Mouse (Mus musculus) intestine, embryonic 14.5 days (tissue): ENCODE results near the gene Ddi2. TPM values are rescaled to one million over a fixed set of nuclear protein-coding genes. Genes with fewer than 3 reads are reported as not detected.
"Not testable (repeated sequence)": the region's sequence is repeated elsewhere in the genome, so short reads cannot be mapped to it uniquely, and the experiment has no call there.

Experiments used
- ATAC-seq: fragments of 200-750 bp; cut with Nextera tagmentation; replicated peaks from 2 replicates; pipeline ENCODE4 v1.8.0; 2017; ENCODE audit warnings: low read depth, moderate number of reproducible peaks, moderate TSS enrichment, moderate library complexity; ENCODE audit not compliant: low FRiP score, low TSS enrichment
- DNase-seq: peaks from one replicate; pipeline ENCODE4 v3.0.0-alpha.2; 2018; ENCODE audit warnings: low spot score
- H3K27ac ChIP-seq: fragments of 300-500 bp; sonication (generic); 2 replicates; pipeline ENCODE4 v1.5.1; 2014; ENCODE audit warnings: low read depth, mild to moderate bottlenecking, control low read depth
- H3K27me3 ChIP-seq: fragments of 300-500 bp; sonication (generic); replicated peaks from 2 replicates; pipeline ENCODE4 v1.6.1; 2014; ENCODE audit warnings: low read length, control low read depth; ENCODE audit not compliant: control insufficient read depth, insufficient read depth
- H3K36me3 ChIP-seq: fragments of 300-500 bp; sonication (generic); 2 replicates; pipeline ENCODE4 v1.6.1; 2014; ENCODE audit warnings: low read length, control low read depth; ENCODE audit not compliant: control insufficient read depth, insufficient read depth
- H3K4me1 ChIP-seq: fragments of 300-500 bp; sonication (generic); replicated peaks from 2 replicates; pipeline ENCODE4 v1.6.1; 2014; ENCODE audit warnings: low read length, control low read depth, mixed read lengths; ENCODE audit not compliant: control insufficient read depth, insufficient read depth
- H3K4me2 ChIP-seq: fragments of 300-500 bp; sonication (generic); 2 replicates; pipeline ENCODE4 v1.6.1; 2014; ENCODE audit warnings: low read length
- H3K4me3 ChIP-seq: fragments of 300-500 bp; sonication (generic); 2 replicates; pipeline ENCODE4 v1.5.1; 2014; ENCODE audit warnings: low read depth, low read length, control low read depth, mixed read lengths
- H3K9ac ChIP-seq: fragments of 300-500 bp; sonication (generic); 2 replicates; pipeline ENCODE4 v1.6.1; 2014; ENCODE audit warnings: mild to moderate bottlenecking, low read length
- H3K9me3 ChIP-seq: fragments of 300-500 bp; sonication (generic); 2 replicates; pipeline ENCODE4 v1.6.1; 2016; ENCODE audit warnings: low read length, control low read depth; ENCODE audit not compliant: control insufficient read depth
- WGBS: fragments of 180-500 bp; shearing (Covaris S2); extraction: QIAGEN DNeasy Blood & Tissue Kit; methylation state at CpG from one replicate; pipeline ENCODE4 v1.1.7; 2014; 5-methylcytosine and 5-hydroxymethylcytosine counted together
- polyA plus RNA-seq: library from polyadenylated mRNA; unstranded; fragments of >200 nt; fragmentation: Nextera tagmentation; extraction: Ambion mirVana; gene quantifications from 2 replicates; pipeline ENCODE4 v1.2.1, GENCODE M21; 2014

The Ddi2 gene
- polyA plus RNA-seq: 19.5 and 20.0 TPM in 2 replicates

DNA sequence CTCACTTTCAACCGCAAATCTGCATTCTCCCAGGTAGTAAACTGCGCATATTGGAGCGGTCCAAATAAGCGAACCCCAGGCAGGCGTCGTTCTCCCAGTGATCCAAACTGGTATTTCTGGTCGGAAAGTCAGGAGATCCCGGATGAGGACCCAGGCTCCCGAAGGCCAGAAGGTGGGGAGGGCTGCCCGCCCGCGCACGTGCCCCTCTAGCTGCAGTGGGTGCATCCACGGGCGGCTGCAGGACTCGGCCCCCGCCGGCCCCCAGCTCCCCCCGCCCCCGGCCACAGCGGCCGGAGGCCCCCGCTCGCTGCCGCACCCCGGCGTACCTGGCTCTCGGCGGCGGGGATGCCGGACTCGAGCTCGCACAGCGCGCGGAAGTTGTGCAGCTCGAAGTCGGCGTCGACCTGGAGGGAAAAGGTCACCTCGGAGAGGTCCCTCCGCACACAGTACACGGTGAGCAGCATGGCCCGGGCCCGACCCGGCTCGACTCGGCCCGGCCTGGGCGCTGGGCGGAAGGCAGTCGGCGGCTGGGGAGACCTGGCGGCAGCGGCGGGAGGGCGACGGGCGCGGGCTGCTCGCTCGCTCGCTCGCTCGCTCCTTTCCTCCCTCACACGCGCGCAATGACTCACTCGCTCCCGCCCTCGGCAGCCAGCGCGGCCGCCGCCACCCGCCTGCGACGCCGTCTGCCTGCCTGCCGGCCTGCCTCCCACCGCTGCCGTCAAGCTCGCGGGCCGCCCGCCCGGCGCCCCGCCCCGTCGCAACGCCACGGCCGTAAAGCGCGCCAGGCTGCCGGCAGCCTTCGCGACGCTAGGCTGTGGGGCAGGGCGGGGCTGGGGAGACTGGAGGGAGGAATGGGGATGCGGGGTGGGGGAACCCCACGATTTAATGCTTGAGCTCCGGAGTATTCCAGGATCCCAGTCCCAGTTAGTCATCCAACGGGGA, at the start of gene Ddi2:
Ddi2 (minus strand) TSS at position 689 of the 942 bp plus-strand sequence.
- Histone ChIP-seq H3K27me3 (no peaks in the 10 kb centered on the region), H3K4me3 (peak within 1 kb of the TSS; percentile 74), H3K9me3 (no peaks in the 10 kb centered on the region), H3K27ac (peak within 1 kb of the TSS; percentile 93), H3K9ac (peak within 1 kb of the TSS; percentile 95), H3K36me3 (peaks cover 12% of the 10 kb centered on the region), H3K4me1 (peaks cover 25% of the 10 kb centered on the region), H3K4me2 (peak within 1 kb of the TSS; percentile 83)
- under 1% methylated on average over 82 of the region's 105 CpGs for WGBS
- DNase-seq: peak; percentile 86
- peak; percentile 87 for ATAC-seq

DNA sequence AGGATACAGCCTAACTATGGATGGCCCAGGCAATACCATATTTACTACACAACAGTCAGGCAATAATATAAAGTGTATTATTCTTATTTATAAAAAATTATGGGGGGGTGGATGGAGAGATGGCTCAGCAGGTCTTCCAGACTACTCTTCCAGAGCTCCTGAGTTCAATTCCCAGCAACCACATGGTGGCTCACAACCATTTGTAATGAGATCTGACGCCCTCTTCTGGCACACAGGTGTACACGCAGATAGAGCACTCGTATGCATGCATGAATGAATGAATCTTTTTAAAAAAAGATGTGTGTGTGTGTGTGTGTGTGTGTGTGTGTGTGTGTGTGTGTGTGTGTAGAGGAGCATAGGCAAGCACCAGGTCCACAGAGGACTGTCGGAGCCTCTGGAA, 49.8 kb upstream of the Ddi2 start:
- peaks cover 94% of the 10 kb centered on the region for H3K36me3 ChIP-seq
- H3K9ac ChIP-seq, H3K27ac ChIP-seq, DNase-seq, H3K27me3 ChIP-seq, H3K4me1 ChIP-seq, H3K4me2 ChIP-seq, ATAC-seq, H3K9me3 ChIP-seq, H3K4me3 ChIP-seq: not testable (repeated sequence)
- WGBS: 82% methylated on average over 4 of the region's 4 CpGs

DNA sequence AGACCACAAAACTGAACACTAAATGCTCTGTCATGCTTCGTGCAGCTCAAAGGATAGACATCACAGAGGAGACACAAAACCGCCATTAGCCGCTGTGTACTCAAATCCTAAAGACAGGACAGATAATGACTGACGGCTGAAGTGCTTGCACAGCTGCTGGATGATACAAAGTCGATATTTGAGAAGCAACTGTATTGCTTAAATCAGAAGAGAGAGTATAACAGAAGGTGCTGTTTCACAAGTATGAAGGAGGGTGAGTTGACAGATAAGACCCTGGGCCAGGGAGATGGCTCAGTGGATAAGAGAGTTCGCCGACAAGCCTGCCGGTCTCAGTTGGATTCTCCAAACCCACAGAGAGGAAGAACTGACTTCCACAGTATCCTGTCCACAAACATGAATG, 48.6 kb upstream of the Ddi2 start:
- no peaks in the 10 kb centered on the region for H3K27me3 ChIP-seq
- H3K9ac ChIP-seq: no peak overlapping the region
- no peaks in the 10 kb centered on the region for H3K9me3 ChIP-seq
- H3K4me3 ChIP-seq: no peak overlapping the region
- H3K4me2 ChIP-seq: no peak overlapping the region
- H3K36me3 ChIP-seq: peaks cover 96% of the 10 kb centered on the region
- DNase-seq: no peak
- WGBS: 93% methylated on average over 8 of the region's 8 CpGs
- H3K27ac ChIP-seq: no peak overlapping the region
- peaks cover 11% of the 10 kb centered on the region for H3K4me1 ChIP-seq
- no peak for ATAC-seq

DNA sequence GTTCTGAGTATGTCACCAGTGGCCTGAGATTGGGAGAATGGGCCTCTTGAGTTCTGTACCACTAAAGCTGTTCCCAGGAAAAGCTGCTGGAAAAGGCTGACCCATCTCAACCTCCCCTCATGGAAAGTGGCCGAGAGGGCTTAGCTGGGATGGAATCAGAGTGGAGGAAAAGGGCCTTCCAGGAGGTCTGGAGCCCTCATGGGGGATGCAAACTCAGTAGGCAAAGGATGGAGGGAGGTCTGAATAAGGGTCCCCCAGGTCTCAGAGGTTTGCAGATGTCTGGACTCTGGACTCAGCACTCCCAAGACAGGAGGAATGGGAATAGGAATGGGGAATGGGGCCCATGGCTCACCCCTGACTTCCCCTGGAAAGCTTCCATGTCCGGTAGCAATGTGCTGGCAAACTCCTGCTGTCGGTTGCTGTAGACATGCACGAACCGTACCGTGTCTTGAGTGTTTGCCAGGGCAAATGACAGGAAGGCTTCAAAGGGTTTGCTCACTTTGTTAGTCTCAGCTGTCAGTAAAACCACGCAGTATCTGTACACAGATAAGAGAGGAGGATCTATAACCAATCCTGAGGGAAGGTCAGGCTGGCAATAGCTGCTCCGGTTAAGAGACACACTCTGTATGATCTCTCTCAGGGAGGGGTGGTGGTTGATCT, 46.4 kb upstream of the Ddi2 start:
- Histone ChIP-seq H3K27ac (no peak overlapping the region), H3K4me3 (no peak overlapping the region), H3K9ac (no peak overlapping the region), H3K4me2 (no peak overlapping the region), H3K36me3 (peaks cover 81% of the 10 kb centered on the region), H3K4me1 (peaks cover 13% of the 10 kb centered on the region), H3K27me3 (no peaks in the 10 kb centered on the region), H3K9me3 (no peaks in the 10 kb centered on the region)
- no peak for DNase-seq
- WGBS: 87% methylated on average over 8 of the region's 8 CpGs
- no peak for ATAC-seq

DNA sequence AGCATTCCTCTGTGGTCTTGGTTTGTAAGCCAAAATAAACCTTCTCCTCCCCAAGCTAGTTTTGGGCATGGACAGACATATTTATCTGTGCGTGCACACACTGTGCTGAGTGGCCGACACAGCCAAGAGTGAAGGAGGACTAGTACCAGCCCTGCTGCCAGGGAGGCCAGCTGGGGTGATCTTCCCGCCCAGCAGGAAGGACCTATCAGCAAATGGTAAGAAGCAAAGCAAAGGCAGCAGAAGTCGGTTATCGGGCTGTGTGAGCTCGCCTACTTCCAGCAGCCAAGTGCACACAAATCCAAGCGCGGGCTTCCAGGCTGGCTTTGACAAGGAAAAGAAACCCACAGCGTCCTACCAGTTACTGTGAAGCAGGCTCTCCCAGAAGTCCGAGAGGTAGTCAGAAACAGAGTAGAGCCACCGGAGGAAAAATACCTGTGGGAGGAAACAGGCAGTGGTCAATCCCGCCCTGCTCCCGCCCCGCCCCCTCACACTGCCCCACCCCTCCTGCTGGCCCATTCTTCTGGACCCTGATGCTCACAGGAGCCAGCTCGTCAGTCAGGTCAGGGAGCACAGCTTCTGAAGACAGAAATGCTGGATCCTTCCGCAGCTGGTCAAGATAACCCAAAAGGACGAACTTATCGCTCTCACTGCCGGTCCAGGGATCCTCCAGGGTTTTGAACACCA, 44.3 kb upstream of the Ddi2 start:
- H3K9ac ChIP-seq: no peak overlapping the region
- peaks cover 13% of the 10 kb centered on the region for H3K4me1 ChIP-seq
- DNase-seq (no peak), ATAC-seq (0 out of 2 replicates have a peak, but pooled peaks have one; percentile 41)
- no peaks in the 10 kb centered on the region for H3K9me3 ChIP-seq
- peak overlapping the region; percentile 4; the same call in 1 of the 2 replicates for H3K4me2 ChIP-seq
- H3K27me3 ChIP-seq: no peaks in the 10 kb centered on the region
- H3K27ac ChIP-seq: peak overlapping the region; percentile 85
- peaks cover 80% of the 10 kb centered on the region for H3K36me3 ChIP-seq
- 66% methylated on average over 19 of the region's 19 CpGs for WGBS
- H3K4me3 ChIP-seq: no peak overlapping the region

DNA sequence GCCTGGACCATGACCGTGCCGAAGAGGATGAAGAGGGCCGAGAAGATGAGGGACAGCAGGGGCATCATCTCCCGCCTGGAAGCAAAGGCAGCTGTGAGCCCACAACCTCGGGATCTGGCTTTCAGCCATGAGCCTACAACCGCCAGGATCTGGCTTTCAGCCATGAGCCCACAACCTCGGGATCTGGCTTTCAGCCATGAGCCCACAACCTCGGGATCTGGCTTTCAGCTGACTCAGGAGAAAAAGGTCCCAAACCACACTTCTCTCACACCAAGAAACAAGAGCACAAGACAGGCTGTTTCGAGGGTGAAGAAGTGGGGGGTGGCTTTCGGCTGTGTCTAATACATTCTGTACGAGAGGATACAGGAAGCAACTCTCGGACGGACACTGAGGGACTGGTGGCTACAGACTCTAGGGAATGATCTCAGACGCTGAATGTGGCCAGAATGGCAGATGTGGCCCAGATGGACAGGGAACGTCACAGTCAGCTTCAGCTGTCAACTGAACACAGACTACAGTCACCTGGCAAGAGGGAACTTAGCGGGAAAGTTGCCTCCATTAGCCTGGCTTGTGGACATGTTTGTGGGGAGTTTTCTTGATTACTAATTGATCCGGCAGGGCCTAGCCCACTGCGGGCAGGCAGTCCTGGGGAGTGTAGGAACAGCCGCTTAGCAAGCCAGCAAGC, 43.6 kb upstream of the Ddi2 start:
- 39% methylated on average over 19 of the region's 19 CpGs for WGBS
- peak overlapping the region; percentile 4; the same call in 1 of the 2 replicates for H3K4me2 ChIP-seq
- H3K9ac ChIP-seq: no peak overlapping the region

DNA sequence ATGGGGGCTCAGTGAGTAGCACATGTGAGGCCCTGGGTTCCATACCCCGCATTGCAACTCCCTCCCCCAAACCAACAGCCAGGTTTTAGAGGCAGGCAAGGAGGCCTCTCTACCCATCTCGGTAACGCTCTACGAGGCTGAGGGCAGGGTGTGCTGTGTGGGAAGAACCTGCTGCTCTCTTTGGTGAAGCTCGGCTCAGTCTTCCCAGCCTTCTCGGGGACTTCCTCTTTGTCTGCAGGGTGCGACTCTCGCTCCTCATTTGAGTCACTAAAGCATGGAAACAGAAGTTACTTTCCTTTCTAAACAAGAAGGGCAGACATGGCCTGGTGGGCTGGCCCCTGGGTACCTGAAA, 43.1 kb upstream of the Ddi2 start:
- no peak for DNase-seq
- 0 out of 2 replicates have a peak overlapping the region, but pooled peaks have one; percentile 4 for H3K4me2 ChIP-seq
- peak overlapping the region; percentile 85 for H3K27ac ChIP-seq
- H3K9ac ChIP-seq: no peak overlapping the region
- no peaks in the 10 kb centered on the region for H3K9me3 ChIP-seq
- peaks cover 13% of the 10 kb centered on the region for H3K4me1 ChIP-seq
- 78% methylated on average over 8 of the region's 8 CpGs for WGBS
- H3K36me3 ChIP-seq: peaks cover 80% of the 10 kb centered on the region
- 0 out of 2 replicates have a peak, but pooled peaks have one; percentile 13 for ATAC-seq
- H3K27me3 ChIP-seq: no peaks in the 10 kb centered on the region
- no peak overlapping the region for H3K4me3 ChIP-seq

More for the DNA sequence above, 43.6 kb upstream of the Ddi2 start:
- Histone ChIP-seq H3K9me3 (no peaks in the 10 kb centered on the region), H3K27me3 (no peaks in the 10 kb centered on the region), H3K36me3 (peaks cover 81% of the 10 kb centered on the region), H3K4me1 (peaks cover 13% of the 10 kb centered on the region), H3K4me3 (no peak overlapping the region), H3K27ac (peak overlapping the region; percentile 85)
- DNase-seq (peak; percentile 74), ATAC-seq (peak; percentile 70)

DNA sequence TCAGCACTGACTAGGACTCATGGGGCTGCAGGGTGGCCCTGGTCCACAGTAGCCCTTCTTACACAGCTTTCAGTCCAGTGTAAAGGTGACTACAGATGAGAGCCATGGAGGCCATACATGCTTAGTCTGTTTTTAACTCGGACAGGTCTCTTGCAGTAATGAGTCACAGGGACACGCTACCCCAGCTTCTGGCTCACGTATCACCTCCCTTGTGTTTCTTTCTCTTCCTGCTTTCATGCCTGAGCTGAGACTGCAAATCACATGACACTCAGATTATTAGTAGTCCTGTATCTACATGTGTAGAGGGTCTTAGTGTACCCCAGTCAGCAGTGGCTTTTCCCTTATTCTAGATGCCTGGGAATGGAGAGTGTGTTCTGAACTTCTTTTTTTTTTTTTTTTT, 41.8 kb upstream of the Ddi2 start:
- 91% methylated on average over 3 of the region's 3 CpGs for WGBS
- ATAC-seq (no peak), DNase-seq (no peak)
- Histone ChIP-seq H3K27me3 (no peaks in the 10 kb centered on the region), H3K36me3 (peaks cover 67% of the 10 kb centered on the region), H3K9ac (no peak overlapping the region), H3K4me2 (no peak overlapping the region), H3K9me3 (no peaks in the 10 kb centered on the region), H3K4me3 (no peak overlapping the region), H3K27ac (no peak overlapping the region), H3K4me1 (peaks cover 13% of the 10 kb centered on the region)
